Mouse (Mus musculus): Measurements from ENCODE around the gene Thg1l.

Gene Thg1l

DNA sequence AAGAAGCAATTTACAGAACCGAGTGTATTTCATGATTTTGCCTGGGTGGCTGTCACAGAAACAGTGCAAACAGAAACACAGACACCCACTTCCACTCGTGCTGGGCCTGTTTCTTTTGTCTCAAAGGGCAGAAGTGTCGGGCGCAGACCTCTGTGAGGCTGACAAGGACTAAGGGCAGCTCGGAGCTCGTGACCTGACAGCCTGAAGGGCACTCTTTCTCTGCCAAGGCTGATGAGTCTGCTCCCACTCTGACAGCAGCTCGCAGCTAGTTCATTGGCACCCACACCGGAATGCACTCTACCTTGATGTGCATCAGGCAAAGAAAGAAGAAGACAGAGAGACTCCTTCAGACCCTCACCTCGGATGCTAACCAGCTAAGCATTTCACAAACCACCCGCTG lies 25.8 kb downstream of the Thg1l start:
- no peak for DNase-seq (ENCODE audit: extremely low read depth, insufficient read length, low spot score)

DNA sequence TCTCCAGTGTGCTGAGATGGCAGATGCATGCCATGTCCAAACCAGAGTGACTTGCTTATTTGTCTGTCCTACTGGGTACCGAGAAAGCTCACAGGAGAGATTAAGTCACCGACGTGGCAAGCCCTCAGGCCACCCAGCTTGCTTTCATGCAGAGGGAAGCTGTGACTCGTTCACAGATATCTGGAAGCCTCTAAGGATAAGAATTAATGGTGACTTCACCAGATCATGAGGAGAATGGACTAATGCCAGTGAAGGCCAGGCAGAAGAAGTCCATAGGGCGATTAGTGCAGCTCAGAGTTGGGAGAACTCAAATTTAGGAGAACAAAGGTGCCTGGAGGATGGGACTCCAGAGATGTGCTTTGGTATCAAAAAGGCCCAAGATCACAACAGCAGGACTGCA lies 27.8 kb downstream of the Thg1l start:
- DNase-seq (ENCODE audit: extremely low read depth, insufficient read length, low spot score) = no peak

DNA sequence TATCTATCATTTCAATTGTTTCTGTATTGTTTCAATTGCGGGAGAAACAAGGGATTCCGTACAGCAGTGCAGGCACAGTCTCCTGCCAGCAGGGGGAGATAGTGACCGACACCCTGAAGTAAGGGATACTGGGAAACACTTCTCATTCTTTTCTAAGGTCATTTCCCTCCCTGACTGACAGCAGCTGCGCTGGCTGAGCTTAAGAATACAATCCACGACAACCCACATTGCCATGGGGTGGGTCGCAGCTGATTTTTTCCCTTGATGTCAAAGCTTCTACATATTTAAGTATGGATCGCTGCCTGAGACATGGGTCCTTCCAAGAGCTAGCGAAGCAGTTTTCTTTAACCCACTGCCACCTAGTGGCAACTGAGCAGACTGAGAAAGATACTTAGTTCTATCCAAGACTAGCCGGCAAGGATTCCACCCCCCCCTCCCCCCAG lies 28.6 kb downstream of the Thg1l start:
- DNase-seq (ENCODE audit: extremely low read depth, insufficient read length, low spot score) = peak; percentile 75

DNA sequence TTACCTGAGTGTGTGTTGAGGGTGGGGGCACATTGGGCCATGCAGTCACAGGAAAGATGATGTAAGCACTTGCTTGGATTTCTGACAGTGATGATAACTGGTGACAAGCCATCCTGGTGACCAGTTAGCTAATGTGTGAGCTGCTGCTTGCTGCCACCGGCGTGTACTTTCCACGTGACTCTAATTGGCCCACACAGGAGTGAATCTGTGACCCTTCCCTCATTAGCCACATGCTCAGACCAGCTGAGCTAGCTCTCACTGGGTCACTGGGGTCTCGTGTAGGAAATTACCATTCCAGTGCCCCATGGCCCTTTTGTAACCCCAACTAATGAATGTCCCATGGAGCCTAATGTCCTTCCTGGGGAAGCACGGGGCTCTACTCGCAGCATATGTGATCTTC lies 29.9 kb downstream of the Thg1l start:
- no peak for DNase-seq (ENCODE audit: extremely low read depth, insufficient read length, low spot score)

DNA sequence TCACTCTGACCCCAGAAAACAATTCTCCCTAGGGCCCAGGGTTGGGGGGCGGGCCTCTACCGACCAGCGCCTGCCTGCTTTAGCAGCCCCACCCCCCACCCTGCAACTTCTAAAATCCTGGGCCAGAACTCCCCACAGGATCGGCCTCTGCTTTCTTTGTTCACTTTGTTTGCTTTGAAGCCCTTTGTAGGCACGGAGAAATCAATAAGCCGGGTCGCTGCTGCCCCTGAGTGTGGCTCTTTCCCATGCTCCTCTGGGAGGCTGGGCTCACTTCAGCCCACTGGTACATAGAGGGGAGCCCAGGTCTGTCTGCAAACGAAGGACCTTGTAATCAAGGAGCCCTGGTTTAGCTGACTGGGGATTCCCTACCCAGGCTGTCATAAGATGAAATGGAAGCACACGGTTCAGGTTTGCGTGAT lies 33.8 kb downstream of the Thg1l start:
- no peak for DNase-seq (ENCODE audit: extremely low read depth, insufficient read length, low spot score)

DNA sequence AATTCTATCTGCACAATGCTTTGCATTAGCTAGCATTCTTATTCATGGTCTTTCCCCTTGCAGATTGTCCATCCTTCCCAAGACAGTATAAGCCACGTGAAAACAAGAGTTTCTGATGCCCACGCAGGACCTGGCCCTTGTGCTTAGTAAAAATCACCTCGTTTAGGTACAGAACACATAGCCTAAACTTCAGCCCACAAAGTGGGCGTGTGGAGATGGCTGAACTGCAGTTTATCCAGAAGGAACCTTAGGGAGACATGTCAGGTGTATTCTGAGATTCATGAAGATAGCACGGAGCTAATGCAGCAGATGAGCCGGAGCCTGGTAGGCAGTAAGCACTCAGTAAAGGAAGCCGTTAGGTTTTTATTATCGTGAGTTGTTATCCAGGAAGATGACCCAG lies 34.3 kb downstream of the Thg1l start:
- no peak for DNase-seq (ENCODE audit: extremely low read depth, insufficient read length, low spot score)

DNA sequence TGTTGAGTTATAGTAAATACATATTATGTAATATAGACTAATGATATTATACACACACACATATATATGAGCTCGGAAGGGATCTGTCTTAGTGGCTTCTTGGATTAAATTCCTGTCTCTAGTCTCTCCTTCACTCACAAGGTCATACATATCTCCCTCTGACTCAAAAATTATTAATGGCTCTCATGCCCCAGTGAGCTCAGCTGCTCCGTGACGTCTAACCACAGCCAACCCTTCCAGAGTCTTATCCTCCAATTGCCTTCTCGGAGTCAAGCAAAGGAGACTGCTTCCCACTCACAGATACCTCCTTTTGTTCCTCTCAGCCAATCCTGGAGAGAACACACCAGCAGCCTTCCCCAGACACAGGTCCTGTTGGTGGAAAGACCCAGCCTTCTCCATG lies 36.5 kb downstream of the Thg1l start:
- no peak for DNase-seq (ENCODE audit: extremely low read depth, insufficient read length, low spot score)

DNA sequence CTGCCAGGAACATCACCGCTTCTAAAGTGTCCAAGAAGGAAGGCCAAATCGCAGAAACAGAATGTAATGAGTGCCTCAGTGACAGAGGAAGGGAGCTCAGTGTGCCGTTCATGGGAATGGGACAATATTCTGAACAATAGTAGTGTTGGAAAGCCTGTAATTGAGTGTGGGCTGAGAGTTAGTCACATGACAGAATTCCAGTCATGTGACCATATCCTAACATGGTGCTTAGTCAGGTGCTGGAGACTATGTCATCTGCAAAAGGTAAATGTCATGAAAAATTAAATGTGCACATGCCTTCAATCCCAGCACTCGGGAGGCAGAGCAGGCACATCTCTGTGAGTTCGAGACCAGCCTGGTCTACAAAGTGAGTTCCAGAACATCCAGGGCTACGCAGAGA lies 37.3 kb downstream of the Thg1l start:
- no peak for DNase-seq (ENCODE audit: extremely low read depth, insufficient read length, low spot score)

DNA sequence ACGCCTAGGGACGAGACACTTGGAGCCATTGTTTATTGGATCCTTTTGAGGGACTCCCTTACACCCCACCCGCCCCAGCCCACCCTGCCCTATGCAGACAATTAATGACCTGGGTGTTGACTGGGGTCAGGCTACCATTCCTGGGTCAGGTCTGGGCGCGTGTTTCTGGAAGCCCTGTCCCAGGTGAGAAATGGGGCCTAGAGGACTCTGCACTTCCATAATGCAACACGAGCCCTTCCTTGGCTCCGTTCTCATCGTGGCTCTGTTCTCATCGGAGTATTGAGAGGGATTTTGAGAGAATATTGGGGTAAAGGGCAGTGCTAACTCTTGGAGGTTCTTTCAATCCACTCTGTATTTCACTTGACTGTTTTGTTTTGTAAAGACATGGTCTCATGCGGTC lies 39.1 kb downstream of the Thg1l start:
- DNase-seq (ENCODE audit: extremely low read depth, insufficient read length, low spot score) = no peak

DNA sequence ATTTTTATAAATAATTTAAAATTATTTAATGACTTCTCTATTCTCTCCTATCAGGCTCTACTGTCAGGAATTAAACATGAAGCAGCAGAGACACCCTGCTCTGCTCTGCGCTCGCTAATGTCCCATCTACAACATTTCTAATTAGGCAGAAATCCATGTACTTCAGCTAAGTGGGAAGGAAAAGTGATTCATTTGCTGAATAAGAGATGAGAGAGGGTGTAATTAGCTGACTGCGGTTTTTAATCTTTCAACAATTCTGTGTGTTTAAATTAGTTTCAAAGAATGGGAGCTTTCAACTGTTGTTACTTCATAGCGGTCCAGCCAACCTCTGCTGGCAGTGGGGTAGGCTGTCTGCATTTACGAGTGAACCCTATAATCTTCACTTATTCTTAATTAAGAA lies 44.6 kb downstream of the Thg1l start:
- DNase-seq (ENCODE audit: extremely low read depth, insufficient read length, low spot score) = no peak

DNA sequence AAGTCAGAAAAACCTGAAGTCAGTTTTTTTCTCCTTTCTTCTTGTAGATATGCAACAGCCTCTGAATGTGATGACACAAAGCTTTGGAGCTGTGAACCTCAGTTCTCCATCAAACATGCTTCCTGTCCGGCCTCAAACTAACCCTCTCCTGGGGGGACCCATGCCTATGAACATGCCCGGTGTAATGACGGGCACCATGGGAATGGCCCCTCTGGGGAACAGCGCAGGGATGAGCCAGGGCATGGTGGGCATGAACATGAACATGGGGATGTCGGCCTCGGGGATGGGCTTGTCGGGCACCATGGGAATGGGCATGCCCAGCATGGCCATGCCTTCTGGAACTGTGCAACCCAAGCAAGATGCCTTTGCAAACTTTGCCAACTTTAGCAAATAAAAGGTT lies 46.4 kb downstream of the Thg1l start:
- DNase-seq (ENCODE audit: extremely low read depth, insufficient read length, low spot score) = no peak

DNA sequence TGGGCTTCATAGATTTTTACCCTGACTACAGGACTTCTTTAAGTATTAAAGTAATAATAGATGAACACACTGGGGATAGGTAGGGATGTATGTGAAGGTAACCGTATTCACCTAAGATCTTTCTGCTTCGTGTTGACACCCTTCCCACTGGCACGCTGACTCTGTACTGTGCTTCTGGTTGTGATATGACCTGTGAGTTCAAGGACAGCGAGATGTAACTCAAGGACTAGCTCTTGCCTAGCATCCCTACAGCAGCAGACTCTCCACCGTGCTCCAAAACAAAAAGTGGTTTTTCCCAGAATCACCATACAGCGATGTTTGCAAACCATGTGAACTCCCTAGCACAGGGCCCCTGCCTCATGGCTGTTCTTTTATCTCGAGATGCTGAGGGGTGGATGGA lies 47.2 kb downstream of the Thg1l start:
- DNase-seq (ENCODE audit: extremely low read depth, insufficient read length, low spot score) = no peak

DNA sequence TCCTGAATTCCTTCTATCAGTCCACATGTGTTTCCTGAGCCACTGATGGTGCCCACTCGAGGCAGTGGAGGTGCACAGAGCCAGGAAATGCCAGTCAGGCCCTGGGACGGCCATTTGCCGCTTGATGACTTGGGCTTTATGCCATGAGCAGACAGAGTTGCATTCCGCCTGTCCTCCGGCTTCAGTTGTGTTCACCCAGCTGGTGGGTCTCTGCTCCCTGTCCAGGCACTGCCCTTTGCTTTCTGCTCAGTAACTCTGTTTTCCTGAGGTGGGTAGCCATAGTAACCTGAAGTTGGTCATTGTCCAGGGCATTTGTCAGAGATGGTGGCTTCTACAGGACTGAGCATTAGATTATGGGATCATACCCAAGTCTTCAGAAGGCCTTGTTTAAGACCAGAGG lies 48.0 kb downstream of the Thg1l start:
- no peak for DNase-seq (ENCODE audit: extremely low read depth, insufficient read length, low spot score)

DNA sequence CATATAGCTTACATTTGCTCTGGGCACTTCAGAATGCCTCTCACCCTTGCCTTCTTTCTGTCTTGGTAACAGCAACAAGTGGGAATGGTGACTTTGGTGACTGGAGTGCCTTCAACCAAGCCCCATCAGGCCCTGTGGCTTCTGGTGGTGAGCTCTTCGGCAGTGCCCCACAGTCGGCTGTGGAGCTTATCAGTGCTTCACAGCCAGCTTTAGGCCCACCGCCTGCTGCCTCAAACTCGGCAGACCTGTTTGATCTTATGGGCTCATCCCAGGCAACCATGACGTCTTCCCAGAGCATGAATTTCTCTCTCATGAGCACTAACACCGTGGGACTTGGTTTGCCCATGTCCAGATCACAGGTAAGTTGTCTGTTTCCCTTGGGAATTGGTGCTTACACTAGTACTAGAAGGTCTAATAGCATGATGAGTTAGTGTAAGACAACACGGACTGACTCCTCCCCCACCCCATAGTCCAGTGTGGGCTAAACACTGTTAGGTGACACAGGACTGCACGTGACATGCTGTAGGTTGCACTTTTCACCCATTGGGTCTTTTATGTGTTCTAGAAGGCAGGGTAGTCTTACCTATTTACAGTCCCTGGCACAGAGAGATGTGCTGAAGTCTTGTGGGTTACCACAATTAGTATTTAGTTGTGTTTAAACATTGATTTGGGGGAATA lies 49.0 kb downstream of the Thg1l start:
- no peak for DNase-seq (ENCODE audit: extremely low read depth, insufficient read length, low spot score)

DNA sequence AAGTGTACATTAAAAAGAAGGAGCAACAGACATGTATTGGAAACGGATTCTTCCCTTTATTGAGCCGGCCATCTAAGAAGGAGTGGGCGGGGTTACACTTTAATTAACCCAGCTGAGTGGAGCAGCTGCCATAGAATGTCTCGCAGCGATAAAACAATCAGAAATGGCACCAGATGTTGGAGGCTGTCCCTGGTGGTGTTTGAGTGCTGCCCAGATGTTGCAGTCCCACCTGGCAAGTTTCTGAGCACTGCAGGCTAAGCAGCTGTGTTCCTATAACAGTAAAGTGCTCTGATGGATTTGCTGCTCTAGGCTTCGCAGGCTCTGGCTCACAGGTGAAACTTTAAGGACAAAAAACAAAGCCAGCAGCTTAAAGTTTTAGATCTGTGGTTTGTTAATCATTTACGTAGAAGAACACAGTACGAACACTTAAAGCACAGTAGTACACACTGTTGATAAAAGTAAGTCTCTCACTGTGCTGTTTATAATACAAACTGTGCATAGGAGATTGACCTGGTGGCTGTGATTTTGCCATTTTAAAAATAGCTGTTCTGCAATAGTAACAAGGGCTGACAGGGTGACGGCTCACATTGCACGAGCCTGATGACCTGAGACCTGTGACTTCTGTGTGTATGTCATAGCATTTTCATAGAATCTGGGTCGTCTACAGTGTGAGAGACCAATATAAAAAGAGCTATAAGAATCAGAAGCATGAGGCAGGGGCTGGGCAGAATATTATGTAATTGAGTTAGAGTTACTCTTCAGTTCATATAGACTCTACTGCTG lies 54.9 kb downstream of the Thg1l start:
- no peak for DNase-seq (ENCODE audit: extremely low read depth, insufficient read length, low spot score)

DNA sequence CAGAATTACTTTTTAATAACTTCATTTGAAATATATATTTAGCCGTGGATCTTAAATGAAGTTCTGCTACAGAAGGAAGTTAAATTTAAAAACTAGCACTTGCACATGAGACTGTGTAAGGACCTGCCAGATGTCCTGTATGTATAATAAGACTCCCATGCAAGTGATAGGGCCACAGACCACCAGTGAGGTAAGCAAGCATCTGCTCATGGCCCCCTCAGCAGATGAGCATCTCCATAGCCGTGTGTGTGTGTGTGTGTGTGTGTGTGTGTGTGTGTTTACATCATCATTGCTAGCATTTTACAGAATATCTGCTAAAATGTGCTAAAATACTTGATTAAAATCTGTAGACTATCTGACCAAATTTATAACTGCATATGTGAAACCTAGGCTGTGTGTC lies 57.9 kb downstream of the Thg1l start:
- no peak for DNase-seq (ENCODE audit: extremely low read depth, insufficient read length, low spot score)

All from 3134 (cell line).